Mouse (Mus musculus) CH12.LX (cell line): ENCODE measurements around the gene Syce3. TPM values are rescaled to one million over a fixed set of nuclear protein-coding genes. Genes with fewer than 3 reads are reported as not detected.
"Not testable (repeated sequence)": the region's sequence is repeated elsewhere in the genome, so short reads cannot be mapped to it uniquely, and the experiment has no call there.

Source experiments
- DNase-seq: peaks from one replicate; pipeline ENCODE4 v3.0.0-alpha.2; 2013; ENCODE audit errors: extremely low read depth
- H3K27ac ChIP-seq: 2 replicates; pipeline ENCODE4 v1.5.1; 2012; ENCODE audit warnings: low read depth, mild to moderate bottlenecking, control low read depth, moderate library complexity; ENCODE audit not compliant: insufficient read depth
- H3K27me3 ChIP-seq: replicated peaks from 2 replicates; pipeline ENCODE3; 2012; ENCODE audit warnings: inconsistent platforms
- H3K36me3 ChIP-seq, 2 experiments: replicated peaks in 1 of 2; 2 replicates each; pipeline versions ENCODE3 to v1.6.1; 2012; ENCODE audit warnings: inconsistent platforms in 1 of 2, low read length in 1 of 2, mild to moderate bottlenecking in 1 of 2, mixed read lengths in 1 of 2, moderate library complexity in 1 of 2; ENCODE audit not compliant: control insufficient read depth in 1 of 2, insufficient read depth in 1 of 2
- H3K4me1 ChIP-seq, 2 experiments: 2 replicates each; pipeline ENCODE4 v1.6.1; 2012; ENCODE audit warnings: inconsistent platforms in 1 of 2, moderate library complexity in 1 of 2; ENCODE audit not compliant: insufficient read depth in 2 of 2, control insufficient read depth in 1 of 2
- H3K4me2 ChIP-seq: 2 replicates; pipeline ENCODE4 v1.6.1; 2012; ENCODE audit warnings: low read depth, mild to moderate bottlenecking, control low read depth; ENCODE audit not compliant: poor library complexity, insufficient read depth, severe bottlenecking
- H3K4me3 ChIP-seq, 3 experiments: fragments of 150-350 bp in 1 of 3; sonication (generic) in 1 of 3; replicated peaks in 1 of 3; 2 replicates each; pipeline versions ENCODE3 to v1.5.1; 2011 to 2012; ENCODE audit warnings: low read depth in 2 of 3, low read length in 2 of 3, mild to moderate bottlenecking in 2 of 3, moderate library complexity in 2 of 3, control low read depth in 1 of 3, improper control_type of control experiment in 1 of 3, inconsistent platforms in 1 of 3, mixed read lengths in 1 of 3; ENCODE audit not compliant: poor library complexity in 1 of 3
- H3K79me2 ChIP-seq: replicated peaks from 2 replicates; pipeline ENCODE4 v1.6.1; 2012; ENCODE audit warnings: mild to moderate bottlenecking, moderate library complexity; ENCODE audit not compliant: control insufficient read depth, poor library complexity, insufficient read depth, severe bottlenecking; ENCODE audit errors: extremely low read depth
- H3K9ac ChIP-seq: 2 replicates; pipeline ENCODE4 v1.6.1; 2012; ENCODE audit warnings: low read depth, mild to moderate bottlenecking, control low read depth, moderate library complexity; ENCODE audit not compliant: insufficient read depth
- H3K9me3 ChIP-seq: replicated peaks from 2 replicates; pipeline ENCODE3; 2012; ENCODE audit warnings: low read length, inconsistent platforms, mixed read lengths
- BHLHE40 ChIP-seq: IDR thresholded peaks from 2 replicates; pipeline ENCODE4 v1.6.1; 2011; ENCODE audit warnings: mild to moderate bottlenecking, low read depth, low read length, improper control_type of control experiment
- CTCF ChIP-seq, 2 experiments: IDR thresholded peaks in 1 of 2; conservative IDR thresholded peaks in 1 of 2; 2 replicates each; pipeline ENCODE4 v1.5.1; 2011 to 2012; ENCODE audit warnings: low read depth in 2 of 2, low read length in 2 of 2, improper control_type of control experiment in 1 of 2, inconsistent platforms in 1 of 2, mild to moderate bottlenecking in 1 of 2, moderate library complexity in 1 of 2
- ETS1 ChIP-seq: conservative IDR thresholded peaks from 2 replicates; pipeline ENCODE4 v1.6.1; 2012; ENCODE audit warnings: low read depth, mild to moderate bottlenecking, inconsistent platforms, low read length, improper control_type of control experiment, moderate library complexity
- GABPA ChIP-seq: IDR thresholded peaks from 2 replicates; pipeline ENCODE4 v1.6.1; 2012; ENCODE audit warnings: low read depth, low read length, improper control_type of control experiment, inconsistent platforms; ENCODE audit not compliant: insufficient replicate concordance
- MYC ChIP-seq: IDR thresholded peaks from 2 replicates; pipeline ENCODE4 v1.6.1; 2011; ENCODE audit warnings: low read depth, mild to moderate bottlenecking, improper control_type of control experiment, low read length
- POLR2AphosphoS2 ChIP-seq: IDR thresholded peaks from 2 replicates; pipeline ENCODE4 v1.6.1; 2011; ENCODE audit warnings: low read depth, low read length, improper control_type of control experiment
- RCOR1 ChIP-seq: conservative IDR thresholded peaks from 2 replicates; pipeline ENCODE4 v1.6.1; 2012; ENCODE audit warnings: low read depth, mild to moderate bottlenecking, inconsistent platforms, low read length, improper control_type of control experiment
- USF2 ChIP-seq: conservative IDR thresholded peaks from 2 replicates; pipeline ENCODE4 v1.6.1; 2011; ENCODE audit warnings: low read depth, low read length, improper control_type of control experiment
- ZNF384 ChIP-seq: IDR thresholded peaks from 2 replicates; pipeline ENCODE4 v1.6.1; 2012; ENCODE audit warnings: low read depth, low read length, improper control_type of control experiment, inconsistent platforms
- dilution Hi-C: fragments of 300-500 bp; cut with MboI; formaldehyde crosslinking; loops from 2 replicates; pipeline ENCODE4 v1.14.3; 2020; ENCODE audit warnings: low sequenced_read_pairs; ENCODE audit not compliant: extremely low pct_unique_long_range_greater_than_20kb, extremely low pct_ligation_motif_present
- in situ Hi-C: fragments of 300-500 bp; cut with MboI; formaldehyde crosslinking; loops from 3 replicates; pipeline ENCODE4 v1.14.3; 2019; ENCODE audit warnings: low sequenced_read_pairs, low pct_ligation_motif_present, low pct_unique_long_range_greater_than_20kb, mixed read lengths
- polyA plus RNA-seq: library from polyadenylated mRNA; unstranded; fragments of >175 nt; gene quantifications from 2 replicates; pipeline ENCODE4 v1.2.1, GENCODE M21; 2012; ENCODE audit warnings: low read depth; ENCODE audit not compliant: insufficient read length
- total RNA-seq, 2 experiments: library from RNA; depleted of rRNA; stranded (reverse); fragments of 300-350 nt in 1 of 2; fragments of >200 nt in 1 of 2; gene quantifications; 2 replicates each; pipeline ENCODE4 v1.2.3; 2012 to 2014

Syce3 gene
- total and polyA plus RNA-seq, 3 experiments = not detected

DNA sequence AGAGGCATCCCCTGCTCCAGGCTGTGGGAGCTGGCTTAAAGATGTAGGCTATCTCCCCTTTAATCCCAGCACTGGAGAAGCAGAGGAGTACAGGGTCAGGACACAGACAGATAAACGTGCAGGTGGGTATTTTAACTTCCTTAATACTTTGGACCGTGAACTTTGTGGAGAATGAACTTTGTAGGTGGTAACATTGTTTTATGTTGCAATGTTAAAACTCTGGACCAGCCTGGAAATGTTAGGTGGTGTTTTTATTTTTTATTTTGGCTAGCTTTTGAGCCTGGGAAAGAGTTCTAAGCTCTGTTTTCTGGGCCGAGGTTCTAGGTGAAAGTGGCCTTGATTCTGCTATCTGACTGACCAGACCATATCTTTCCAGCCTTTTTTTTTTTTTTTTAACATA is 21.0 kb upstream of the Syce3 start:
- Histone ChIP-seq H3K27me3 (no peaks in the 10 kb centered on the region), H3K4me1 (peaks cover 0 to 14% of the 10 kb centered on the region in 2 experiments; a peak in 2 of 4 replicates), H3K9me3 (no peaks in the 10 kb centered on the region)
- in situ Hi-C loops = no loop called here
- DNase-seq = no peak
- TF ChIP-seq MYC (no peak), ZNF384 (0 out of 2 replicates have a peak, but pooled peaks have one; percentile 7)
- TF ChIP-seq, all 38 proteins: peak for 1
- Histone ChIP-seq H3K36me3 (peaks cover 13 to 20% of the 10 kb centered on the region in 2 experiments), H3K79me2 (peaks cover 12% of the 10 kb centered on the region), H3K4me3 (peak overlapping the region in 1 of 3 experiments; percentile 35), H3K9ac (peak overlapping the region; percentile 37), H3K27ac (no peak overlapping the region), H3K4me2 (peak overlapping the region; percentile 59)
- dilution Hi-C loops = no loop called here

DNA sequence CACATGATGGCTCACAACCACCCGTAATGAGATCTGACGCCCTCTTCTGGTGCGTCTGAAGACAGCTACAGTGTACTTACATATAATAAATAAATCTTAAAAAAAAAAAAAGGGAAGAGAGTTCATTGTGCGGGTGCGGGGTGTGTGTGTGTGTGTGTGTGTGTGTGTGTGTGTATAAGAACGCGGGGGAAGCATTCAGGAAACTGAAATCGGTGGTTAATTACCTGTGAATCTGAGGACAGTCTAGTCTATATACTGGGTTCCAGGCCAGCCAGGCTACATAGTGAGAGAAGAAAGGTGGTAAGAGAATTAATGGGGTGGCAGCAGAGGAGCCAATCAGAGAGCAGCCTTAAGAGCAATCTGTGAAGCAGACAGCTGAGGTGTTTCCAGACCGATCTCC is 20.5 kb upstream of the Syce3 start:
- H3K9me3 ChIP-seq, dilution Hi-C loops, H3K27me3 ChIP-seq, in situ Hi-C loops, H3K27ac ChIP-seq: not testable (repeated sequence)
- Histone ChIP-seq H3K36me3 (peaks cover 17 to 25% of the 10 kb centered on the region in 2 experiments), H3K4me2 (peak overlapping the region; percentile 59), H3K4me1 (peaks cover 0 to 14% of the 10 kb centered on the region in 2 experiments; a peak in 2 of 4 replicates), H3K4me3 (peak overlapping the region; percentile 59 to 90 (median 80)), H3K79me2 (peaks cover 12% of the 10 kb centered on the region), H3K9ac (peak overlapping the region; percentile 37)
- peak in 1 of 2 experiments; percentile 19; a peak in 1 of 4 replicates for TF ChIP-seq CTCF (conservative IDR thresholded peaks at IDR 0.05 in 1 of 2, IDR thresholded peaks at IDR 0.05 in 1 of 2; ENCODE audit: low read depth in 2 of 2, low read length in 2 of 2)
- TF ChIP-seq ZNF384 = peak; percentile 68
- peak; percentile 18 for DNase-seq

GRCm38 (mm10) chr15:89430341-89430740 is 20.0 kb upstream of the Syce3 start:
- Histone ChIP-seq H3K79me2 (peaks cover 12% of the 10 kb centered on the region), H3K9ac (peak overlapping the region; percentile 80)
- TF ChIP-seq ZNF384 (no peak), BHLHE40 (no peak), GABPA (no peak), USF2 (no peak), RCOR1 (no peak), ETS1 (no peak), POLR2AphosphoS2 (no peak), CTCF (conservative IDR thresholded peaks at IDR 0.05 in 1 of 2, IDR thresholded peaks at IDR 0.05 in 1 of 2; ENCODE audit: low read depth in 2 of 2, low read length in 2 of 2) (peak in 1 of 2 experiments; percentile 40; a peak in 2 of 4 replicates)
- TF ChIP-seq, all 38 proteins: peak for 1
- peaks cover 0 to 14% of the 10 kb centered on the region in 2 experiments; a peak in 2 of 4 replicates for H3K4me1 ChIP-seq
- H3K27me3 ChIP-seq = no peaks in the 10 kb centered on the region
- peak overlapping the region; percentile 72 for H3K4me2 ChIP-seq
- in situ Hi-C loops = no loop called here
- peak overlapping the region; percentile 76 for H3K27ac ChIP-seq
- H3K4me3 ChIP-seq = peak overlapping the region; percentile 59 to 90 (median 80)
- peaks cover 21 to 30% of the 10 kb centered on the region in 2 experiments for H3K36me3 ChIP-seq
- H3K9me3 ChIP-seq = no peaks in the 10 kb centered on the region
- dilution Hi-C loops = no loop called here
- DNase-seq = peak; percentile 48
